Mouse (Mus musculus) CH12.LX (cell line): ENCODE data around the gene Timp2. TPM values are rescaled to one million over a fixed set of nuclear protein-coding genes. Genes with fewer than 3 reads are reported as not detected.
"Not testable (repeated sequence)": the region's sequence is repeated elsewhere in the genome, so short reads cannot be mapped to it uniquely, and the experiment has no call there.

Experiments used
- DNase-seq: peaks from one replicate; pipeline ENCODE4 v3.0.0-alpha.2; 2013; ENCODE audit errors: extremely low read depth
- H3K27ac ChIP-seq: 2 replicates; pipeline ENCODE4 v1.5.1; 2012; ENCODE audit warnings: low read depth, mild to moderate bottlenecking, control low read depth, moderate library complexity; ENCODE audit not compliant: insufficient read depth
- H3K27me3 ChIP-seq: replicated peaks from 2 replicates; pipeline ENCODE3; 2012; ENCODE audit warnings: inconsistent platforms
- H3K36me3 ChIP-seq, 2 experiments: replicated peaks in 1 of 2; 2 replicates each; pipeline versions ENCODE3 to v1.6.1; 2012; ENCODE audit warnings: inconsistent platforms in 1 of 2, low read length in 1 of 2, mild to moderate bottlenecking in 1 of 2, mixed read lengths in 1 of 2, moderate library complexity in 1 of 2; ENCODE audit not compliant: control insufficient read depth in 1 of 2, insufficient read depth in 1 of 2
- H3K4me1 ChIP-seq, 2 experiments: 2 replicates each; pipeline ENCODE4 v1.6.1; 2012; ENCODE audit warnings: inconsistent platforms in 1 of 2, moderate library complexity in 1 of 2; ENCODE audit not compliant: insufficient read depth in 2 of 2, control insufficient read depth in 1 of 2
- H3K4me2 ChIP-seq: 2 replicates; pipeline ENCODE4 v1.6.1; 2012; ENCODE audit warnings: low read depth, mild to moderate bottlenecking, control low read depth; ENCODE audit not compliant: poor library complexity, insufficient read depth, severe bottlenecking
- H3K4me3 ChIP-seq, 3 experiments: fragments of 150-350 bp in 1 of 3; sonication (generic) in 1 of 3; replicated peaks in 1 of 3; 2 replicates each; pipeline versions ENCODE3 to v1.5.1; 2011 to 2012; ENCODE audit warnings: low read depth in 2 of 3, low read length in 2 of 3, mild to moderate bottlenecking in 2 of 3, moderate library complexity in 2 of 3, control low read depth in 1 of 3, improper control_type of control experiment in 1 of 3, inconsistent platforms in 1 of 3, mixed read lengths in 1 of 3; ENCODE audit not compliant: poor library complexity in 1 of 3
- H3K79me2 ChIP-seq: replicated peaks from 2 replicates; pipeline ENCODE4 v1.6.1; 2012; ENCODE audit warnings: mild to moderate bottlenecking, moderate library complexity; ENCODE audit not compliant: control insufficient read depth, poor library complexity, insufficient read depth, severe bottlenecking; ENCODE audit errors: extremely low read depth
- H3K9ac ChIP-seq: 2 replicates; pipeline ENCODE4 v1.6.1; 2012; ENCODE audit warnings: low read depth, mild to moderate bottlenecking, control low read depth, moderate library complexity; ENCODE audit not compliant: insufficient read depth
- H3K9me3 ChIP-seq: replicated peaks from 2 replicates; pipeline ENCODE3; 2012; ENCODE audit warnings: low read length, inconsistent platforms, mixed read lengths
- BHLHE40 ChIP-seq: IDR thresholded peaks from 2 replicates; pipeline ENCODE4 v1.6.1; 2011; ENCODE audit warnings: mild to moderate bottlenecking, low read depth, low read length, improper control_type of control experiment
- CHD1 ChIP-seq: IDR thresholded peaks from 2 replicates; pipeline ENCODE4 v1.6.1; 2012; ENCODE audit warnings: low read depth, low read length, improper control_type of control experiment, inconsistent platforms
- E2F4 ChIP-seq: IDR thresholded peaks from 2 replicates; pipeline ENCODE4 v1.6.1; 2011; ENCODE audit warnings: low read depth, low read length, improper control_type of control experiment; ENCODE audit not compliant: insufficient replicate concordance
- ELF1 ChIP-seq: IDR thresholded peaks from 2 replicates; pipeline ENCODE4 v1.6.1; 2014; ENCODE audit warnings: low read depth, mild to moderate bottlenecking, inconsistent platforms, low read length, improper control_type of control experiment
- ETS1 ChIP-seq: conservative IDR thresholded peaks from 2 replicates; pipeline ENCODE4 v1.6.1; 2012; ENCODE audit warnings: low read depth, mild to moderate bottlenecking, inconsistent platforms, low read length, improper control_type of control experiment, moderate library complexity
- GABPA ChIP-seq: IDR thresholded peaks from 2 replicates; pipeline ENCODE4 v1.6.1; 2012; ENCODE audit warnings: low read depth, low read length, improper control_type of control experiment, inconsistent platforms; ENCODE audit not compliant: insufficient replicate concordance
- IRF4 ChIP-seq: IDR thresholded peaks from 2 replicates; pipeline ENCODE4 v1.6.1; 2014; ENCODE audit warnings: low read depth, mild to moderate bottlenecking, inconsistent platforms, low read length, improper control_type of control experiment
- JUN ChIP-seq: IDR thresholded peaks from 2 replicates; pipeline ENCODE4 v1.6.1; 2011; ENCODE audit warnings: low read depth, mild to moderate bottlenecking, low read length, improper control_type of control experiment, moderate library complexity; ENCODE audit not compliant: insufficient read depth
- KAT2A ChIP-seq: IDR thresholded peaks from 2 replicates; pipeline ENCODE4 v1.6.1; 2012; ENCODE audit warnings: low read length, improper control_type of control experiment, inconsistent platforms; ENCODE audit not compliant: insufficient replicate concordance
- MAFK ChIP-seq: IDR thresholded peaks from 2 replicates; pipeline ENCODE4 v1.6.1; 2011; ENCODE audit warnings: low read length, improper control_type of control experiment; ENCODE audit not compliant: insufficient replicate concordance
- MAX ChIP-seq: IDR thresholded peaks from 2 replicates; pipeline ENCODE4 v1.6.1; 2011; ENCODE audit warnings: low read length, improper control_type of control experiment
- MAZ ChIP-seq: IDR thresholded peaks from 2 replicates; pipeline ENCODE4 v1.6.1; 2012; ENCODE audit warnings: low read depth, mild to moderate bottlenecking, inconsistent platforms, low read length, improper control_type of control experiment, moderate library complexity
- NELFE ChIP-seq: IDR thresholded peaks from 2 replicates; pipeline ENCODE4 v1.6.1; 2011; ENCODE audit warnings: low read depth, low read length, improper control_type of control experiment
- NRF1 ChIP-seq: IDR thresholded peaks from 2 replicates; pipeline ENCODE4 v1.6.1; 2014; ENCODE audit warnings: low read depth, mild to moderate bottlenecking, inconsistent platforms, low read length, improper control_type of control experiment, moderate library complexity
- PAX5 ChIP-seq: IDR thresholded peaks from 2 replicates; pipeline ENCODE4 v1.6.1; 2012; ENCODE audit warnings: low read length, inconsistent platforms, mixed read lengths
- POLR2A ChIP-seq: IDR thresholded peaks from 2 replicates; pipeline ENCODE4 v1.6.1; 2011; ENCODE audit warnings: low read depth, mild to moderate bottlenecking, improper control_type of control experiment, low read length
- POLR2AphosphoS2 ChIP-seq: IDR thresholded peaks from 2 replicates; pipeline ENCODE4 v1.6.1; 2011; ENCODE audit warnings: low read depth, low read length, improper control_type of control experiment
- RAD21 ChIP-seq: IDR thresholded peaks from 2 replicates; pipeline ENCODE4 v1.6.1; 2011; ENCODE audit warnings: low read depth, mild to moderate bottlenecking, low read length, improper control_type of control experiment, moderate library complexity
- RCOR1 ChIP-seq: conservative IDR thresholded peaks from 2 replicates; pipeline ENCODE4 v1.6.1; 2012; ENCODE audit warnings: low read depth, mild to moderate bottlenecking, inconsistent platforms, low read length, improper control_type of control experiment
- SIN3A ChIP-seq: IDR thresholded peaks from 2 replicates; pipeline ENCODE4 v1.6.1; 2012; ENCODE audit warnings: low read length, improper control_type of control experiment, inconsistent platforms
- SMC3 ChIP-seq: IDR thresholded peaks from 2 replicates; pipeline ENCODE4 v1.6.1; 2011; ENCODE audit warnings: low read depth, low read length, improper control_type of control experiment
- TBP ChIP-seq: conservative IDR thresholded peaks from 2 replicates; pipeline ENCODE4 v1.6.1; 2011; ENCODE audit warnings: low read depth, low read length, improper control_type of control experiment
- UBTF ChIP-seq: IDR thresholded peaks from 2 replicates; pipeline ENCODE4 v1.6.1; 2012; ENCODE audit warnings: low read depth, mild to moderate bottlenecking, inconsistent platforms, low read length, improper control_type of control experiment, moderate library complexity
- ZC3H11A ChIP-seq: IDR thresholded peaks from 2 replicates; pipeline ENCODE4 v1.6.1; 2012; ENCODE audit warnings: low read depth, mild to moderate bottlenecking, inconsistent platforms, low read length, improper control_type of control experiment
- ZKSCAN1 ChIP-seq: IDR thresholded peaks from 2 replicates; pipeline ENCODE4 v1.6.1; 2012; ENCODE audit warnings: low read depth, inconsistent platforms, low read length, improper control_type of control experiment, borderline replicate concordance
- ZMIZ1 ChIP-seq: IDR thresholded peaks from 2 replicates; pipeline ENCODE4 v1.6.1; 2012; ENCODE audit warnings: low read depth, mild to moderate bottlenecking, inconsistent platforms, low read length, improper control_type of control experiment
- ZNF384 ChIP-seq: IDR thresholded peaks from 2 replicates; pipeline ENCODE4 v1.6.1; 2012; ENCODE audit warnings: low read depth, low read length, improper control_type of control experiment, inconsistent platforms
- dilution Hi-C: fragments of 300-500 bp; cut with MboI; formaldehyde crosslinking; loops from 2 replicates; pipeline ENCODE4 v1.14.3; 2020; ENCODE audit warnings: low sequenced_read_pairs; ENCODE audit not compliant: extremely low pct_unique_long_range_greater_than_20kb, extremely low pct_ligation_motif_present
- in situ Hi-C: fragments of 300-500 bp; cut with MboI; formaldehyde crosslinking; loops from 3 replicates; pipeline ENCODE4 v1.14.3; 2019; ENCODE audit warnings: low sequenced_read_pairs, low pct_ligation_motif_present, low pct_unique_long_range_greater_than_20kb, mixed read lengths
- polyA plus RNA-seq: library from polyadenylated mRNA; unstranded; fragments of >175 nt; gene quantifications from 2 replicates; pipeline ENCODE4 v1.2.1, GENCODE M21; 2012; ENCODE audit warnings: low read depth; ENCODE audit not compliant: insufficient read length
- total RNA-seq, 2 experiments: library from RNA; depleted of rRNA; stranded (reverse); fragments of 300-350 nt in 1 of 2; fragments of >200 nt in 1 of 2; gene quantifications; 2 replicates each; pipeline ENCODE4 v1.2.3; 2012 to 2014

Timp2 gene
- total and polyA plus RNA-seq, 3 experiments: 0.34 TPM; not detected in 2

- TF ChIP-seq SMC3 (no peak), ETS1 (no peak), POLR2AphosphoS2 (no peak), MAZ (no peak), MAFK (no peak), IRF4 (no peak), SIN3A (no peak), RAD21 (no peak), UBTF (no peak), ZMIZ1 (no peak), ELF1 (no peak), NELFE (no peak), ZNF384 (no peak), NRF1 (no peak), TBP (no peak), ZC3H11A (no peak), BHLHE40 (no peak)
- no peak overlapping the region for H3K27ac ChIP-seq
- no peaks in the 10 kb centered on the region for H3K4me1 ChIP-seq
- H3K4me3 ChIP-seq: no peak overlapping the region
- no peaks in the 10 kb centered on the region for H3K9me3 ChIP-seq
- H3K79me2 ChIP-seq: no peaks in the 10 kb centered on the region
- dilution Hi-C loops: no loop called here
- no peak overlapping the region for H3K9ac ChIP-seq
- H3K36me3 ChIP-seq: no peaks in the 10 kb centered on the region
- H3K27me3 ChIP-seq: peaks cover 35% of the 10 kb centered on the region
- no peak for DNase-seq
- in situ Hi-C loops: no loop called here
- H3K4me2 ChIP-seq: no peak overlapping the region
Measured at GRCm38 (mm10) chr11:118316231-118316806, 39.2 kb downstream of the Timp2 start.

GRCm38 (mm10) chr11:118312132-118312723 lies 43.3 kb downstream of the Timp2 start:
- TF ChIP-seq SMC3 (no peak), MAFK (no peak), NRF1 (no peak), TBP (no peak), RCOR1 (no peak), POLR2A (no peak), ZKSCAN1 (no peak), UBTF (no peak), PAX5 (no peak), SIN3A (no peak), MAX (no peak), JUN (no peak), KAT2A (no peak), CHD1 (no peak), NELFE (no peak), MAZ (no peak), E2F4 (no peak), GABPA (no peak), ZNF384 (no peak), POLR2AphosphoS2 (no peak)
- Histone ChIP-seq H3K27ac (no peak overlapping the region), H3K9ac (no peak overlapping the region), H3K27me3 (peaks cover 39% of the 10 kb centered on the region), H3K36me3 (no peaks in the 10 kb centered on the region), H3K79me2 (no peaks in the 10 kb centered on the region), H3K9me3 (peaks cover 2% of the 10 kb centered on the region), H3K4me1 (no peaks in the 10 kb centered on the region), H3K4me3 (no peak overlapping the region), H3K4me2 (no peak overlapping the region)
- no peak for DNase-seq
- in situ Hi-C loops (no loop called here), dilution Hi-C loops (no loop called here)

- DNase-seq, H3K4me3 ChIP-seq, H3K9ac ChIP-seq, in situ Hi-C loops, H3K79me2 ChIP-seq, H3K27ac ChIP-seq, H3K36me3 ChIP-seq, H3K9me3 ChIP-seq, H3K4me2 ChIP-seq, H3K4me1 ChIP-seq, dilution Hi-C loops: not testable (repeated sequence)
- H3K27me3 ChIP-seq: peaks cover 45% of the 10 kb centered on the region
Measured at GRCm38 (mm10) chr11:118307962-118308361, 47.6 kb downstream of the Timp2 start.
